Mouse (Mus musculus) kidney, embryonic 15.5 days (tissue): ENCODE measurements around the gene Tmie. TPM values are rescaled to one million over a fixed set of nuclear protein-coding genes. Genes with fewer than 3 reads are reported as not detected.

ENCODE experiments used
- ATAC-seq: fragments of 200-750 bp; cut with Nextera tagmentation; replicated peaks from 2 replicates; pipeline ENCODE4 v1.8.0; 2017; ENCODE audit warnings: moderate TSS enrichment; ENCODE audit not compliant: low FRiP score
- H3K27ac ChIP-seq: fragments of 300-500 bp; sonication (generic); 2 replicates; pipeline ENCODE4 v1.5.1; 2015; ENCODE audit warnings: mild to moderate bottlenecking, inconsistent platforms
- H3K27me3 ChIP-seq: fragments of 300-500 bp; sonication (generic); 2 replicates; pipeline ENCODE4 v1.6.1; 2015; ENCODE audit warnings: inconsistent platforms
- H3K36me3 ChIP-seq: fragments of 300-500 bp; sonication (generic); 2 replicates; pipeline ENCODE4 v1.6.1; 2015; ENCODE audit warnings: inconsistent platforms
- H3K4me1 ChIP-seq: fragments of 300-500 bp; sonication (generic); 2 replicates; pipeline ENCODE4 v1.6.1; 2015; ENCODE audit warnings: inconsistent platforms
- H3K4me2 ChIP-seq: fragments of 300-500 bp; sonication (generic); 2 replicates; pipeline ENCODE4 v1.6.1; 2015; ENCODE audit warnings: moderate library complexity, mild to moderate bottlenecking, inconsistent platforms
- H3K4me3 ChIP-seq: fragments of 300-500 bp; sonication (generic); replicated peaks from 2 replicates; pipeline ENCODE4 v1.5.1; 2015; ENCODE audit warnings: mild to moderate bottlenecking, inconsistent platforms
- H3K9ac ChIP-seq: fragments of 300-500 bp; sonication (generic); 2 replicates; pipeline ENCODE4 v1.6.1; 2015; ENCODE audit warnings: mild to moderate bottlenecking, inconsistent platforms
- H3K9me3 ChIP-seq: fragments of 300-500 bp; sonication (generic); replicated peaks from 2 replicates; pipeline ENCODE4 v1.6.1; 2016; ENCODE audit warnings: inconsistent platforms
- WGBS: fragments of 180-500 bp; shearing (Covaris S2); methylation state at CpG from one replicate; pipeline ENCODE4 v1.1.7; 2015; ENCODE audit warnings: mixed read lengths; 5-methylcytosine and 5-hydroxymethylcytosine counted together
- polyA plus RNA-seq: library from polyadenylated mRNA; unstranded; fragments of >200 nt; fragmentation: Nextera tagmentation; extraction: Ambion mirVana; gene quantifications from 2 replicates; pipeline ENCODE4 v1.2.1, GENCODE M21; 2015

Tmie gene
- polyA plus RNA-seq, 1 experiment from 2014 or later = 1.8 TPM

DNA sequence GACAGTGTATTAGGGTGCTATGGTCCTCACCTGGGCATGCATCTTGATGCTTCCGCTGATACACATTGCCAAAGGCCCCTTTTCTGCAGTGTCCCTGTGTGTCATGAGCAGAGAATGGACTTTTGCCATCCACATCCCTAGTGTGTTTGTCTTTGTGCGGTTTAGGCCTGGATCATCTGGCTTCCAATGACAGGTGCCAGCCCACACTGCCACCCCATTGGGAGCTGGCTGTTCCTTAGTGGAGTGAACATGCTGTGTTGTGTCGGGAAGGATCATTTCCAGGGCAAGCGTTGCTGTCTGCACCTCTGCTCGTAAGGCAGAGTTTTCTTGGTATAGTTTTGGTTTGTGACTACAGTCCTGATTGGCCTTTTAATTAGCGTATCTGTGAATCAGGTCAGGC, 21.3 kb upstream of the Tmie start:
- ATAC-seq = no peak
- 83% methylated on average over 6 of the region's 6 CpGs for WGBS
- Histone ChIP-seq H3K36me3 (peaks cover 3% of the 10 kb centered on the region; the same call in 1 of the 2 replicates), H3K4me2 (no peak overlapping the region), H3K4me3 (no peak overlapping the region), H3K4me1 (peaks cover 6% of the 10 kb centered on the region), H3K9ac (no peak overlapping the region), H3K27ac (no peak overlapping the region), H3K27me3 (no peaks in the 10 kb centered on the region), H3K9me3 (no peaks in the 10 kb centered on the region)

GRCm38 (mm10) chr9:110899451-110900008, 19.6 kb upstream of the Tmie start:
- H3K27me3 ChIP-seq = no peaks in the 10 kb centered on the region
- 49% methylated on average over 10 of the region's 10 CpGs for WGBS

DNA sequence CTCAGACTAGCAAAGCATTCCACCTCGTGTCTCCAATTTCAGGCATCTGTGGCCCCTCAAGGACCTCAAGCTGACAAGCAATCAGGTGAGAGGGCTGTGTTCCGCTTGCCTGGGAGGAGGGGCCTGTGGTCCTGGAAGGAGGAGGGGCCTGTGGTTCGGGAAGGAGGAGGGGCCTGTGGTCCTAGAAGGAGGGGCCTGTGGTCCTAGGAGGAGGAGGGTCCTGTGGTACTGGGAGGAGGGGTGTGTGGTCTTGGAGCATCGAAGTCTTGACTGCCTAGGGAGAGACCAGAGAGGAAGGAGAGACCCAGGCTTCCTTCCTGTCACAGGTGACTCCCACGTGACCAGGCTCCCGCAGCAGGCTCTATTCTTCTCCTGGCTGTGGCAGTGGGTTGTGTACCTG, 16.7 kb upstream of the Tmie start:
- no peaks in the 10 kb centered on the region for H3K9me3 ChIP-seq
- WGBS = 9% methylated on average over 6 of the region's 6 CpGs
- no peak overlapping the region for H3K9ac ChIP-seq
- peak overlapping the region; percentile 60; the same call in 1 of the 2 replicates for H3K27ac ChIP-seq
- peaks cover 18% of the 10 kb centered on the region for H3K4me1 ChIP-seq
- ATAC-seq = peak; percentile 70
- peaks cover 3% of the 10 kb centered on the region; the same call in 1 of the 2 replicates for H3K36me3 ChIP-seq
- H3K27me3 ChIP-seq = no peaks in the 10 kb centered on the region
- H3K4me2 ChIP-seq = peak overlapping the region; percentile 47
- H3K4me3 ChIP-seq = peak overlapping the region; percentile 11

More at GRCm38 (mm10) chr9:110899451-110900008, 19.6 kb upstream of the Tmie start:
- Histone ChIP-seq H3K27ac (no peak overlapping the region), H3K4me2 (no peak overlapping the region), H3K9ac (no peak overlapping the region), H3K4me1 (peaks cover 15% of the 10 kb centered on the region), H3K4me3 (no peak overlapping the region), H3K36me3 (peaks cover 3% of the 10 kb centered on the region; the same call in 1 of the 2 replicates), H3K9me3 (no peaks in the 10 kb centered on the region)
- no peak for ATAC-seq

DNA sequence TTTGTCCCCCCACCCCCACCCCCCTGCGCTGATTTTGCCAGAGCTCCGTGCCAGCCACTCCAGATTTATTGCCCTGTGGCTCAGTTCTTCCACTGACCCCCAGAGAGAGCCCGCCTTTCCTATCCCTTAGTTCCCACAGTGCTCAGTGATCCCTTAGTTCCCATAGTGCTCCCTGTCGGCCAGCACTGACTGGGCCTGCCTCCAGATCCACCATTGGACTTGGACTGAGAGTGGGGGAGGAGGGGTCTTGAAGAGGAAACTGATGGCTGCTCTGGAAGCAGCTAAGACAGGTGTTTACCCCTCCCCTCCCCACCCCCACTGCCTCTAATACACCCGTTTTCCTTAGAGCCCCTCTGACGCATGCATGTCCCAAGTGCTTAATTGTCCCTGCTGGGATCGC, 16.1 kb upstream of the Tmie start:
- peak; percentile 65 for ATAC-seq
- WGBS = 10% methylated on average over 7 of the region's 7 CpGs
- Histone ChIP-seq H3K27ac (peak overlapping the region; percentile 60; the same call in 1 of the 2 replicates), H3K4me2 (peak overlapping the region; percentile 47), H3K36me3 (peaks cover 3% of the 10 kb centered on the region; the same call in 1 of the 2 replicates), H3K4me1 (peaks cover 24% of the 10 kb centered on the region), H3K27me3 (no peaks in the 10 kb centered on the region), H3K9me3 (no peaks in the 10 kb centered on the region), H3K9ac (no peak overlapping the region), H3K4me3 (peak overlapping the region; percentile 11)

- ATAC-seq = no peak; the same call in none of the 2 replicates
Observed at GRCm38 (mm10) chr9:110895507-110895906, 15.6 kb upstream of the Tmie start.

GRCm38 (mm10) chr9:110893429-110893828, 13.5 kb upstream of the Tmie start:
- WGBS = 75% methylated on average over 10 of the region's 10 CpGs
- H3K4me3 ChIP-seq = no peak overlapping the region
- H3K36me3 ChIP-seq = peaks cover 3% of the 10 kb centered on the region; the same call in 1 of the 2 replicates
- H3K27me3 ChIP-seq = no peaks in the 10 kb centered on the region
- no peaks in the 10 kb centered on the region for H3K9me3 ChIP-seq
- peaks cover 40% of the 10 kb centered on the region for H3K4me1 ChIP-seq
- H3K27ac ChIP-seq = no peak overlapping the region
- H3K9ac ChIP-seq = no peak overlapping the region
- H3K4me2 ChIP-seq = no peak overlapping the region
- ATAC-seq = no peak

More at GRCm38 (mm10) chr9:110895507-110895906, 15.6 kb upstream of the Tmie start:
- peak overlapping the region; percentile 47; the same call in 1 of the 2 replicates for H3K4me2 ChIP-seq
- 34% methylated on average over 5 of the region's 5 CpGs for WGBS
- H3K36me3 ChIP-seq = peaks cover 3% of the 10 kb centered on the region; the same call in 1 of the 2 replicates
- no peak overlapping the region for H3K9ac ChIP-seq
- H3K27me3 ChIP-seq = no peaks in the 10 kb centered on the region
- H3K4me3 ChIP-seq = no peak overlapping the region
- peaks cover 29% of the 10 kb centered on the region for H3K4me1 ChIP-seq
- no peaks in the 10 kb centered on the region for H3K9me3 ChIP-seq
- no peak overlapping the region for H3K27ac ChIP-seq

- H3K27me3 ChIP-seq = no peaks in the 10 kb centered on the region
- WGBS = 86% methylated on average over 3 of the region's 3 CpGs
- no peak for ATAC-seq
- H3K9ac ChIP-seq = no peak overlapping the region
- H3K9me3 ChIP-seq = no peaks in the 10 kb centered on the region
- H3K27ac ChIP-seq = no peak overlapping the region
- no peak overlapping the region for H3K4me3 ChIP-seq
- H3K36me3 ChIP-seq = no peaks in the 10 kb centered on the region
- H3K4me2 ChIP-seq = no peak overlapping the region
- peaks cover 43% of the 10 kb centered on the region for H3K4me1 ChIP-seq
Observed at GRCm38 (mm10) chr9:110892552-110892951, 12.6 kb upstream of the Tmie start.

- 0 out of 2 replicates have a peak overlapping the region, but pooled peaks have one; percentile 27 for H3K27ac ChIP-seq
Observed at GRCm38 (mm10) chr9:110891077-110891828, 11.3 kb upstream of the Tmie start.

DNA sequence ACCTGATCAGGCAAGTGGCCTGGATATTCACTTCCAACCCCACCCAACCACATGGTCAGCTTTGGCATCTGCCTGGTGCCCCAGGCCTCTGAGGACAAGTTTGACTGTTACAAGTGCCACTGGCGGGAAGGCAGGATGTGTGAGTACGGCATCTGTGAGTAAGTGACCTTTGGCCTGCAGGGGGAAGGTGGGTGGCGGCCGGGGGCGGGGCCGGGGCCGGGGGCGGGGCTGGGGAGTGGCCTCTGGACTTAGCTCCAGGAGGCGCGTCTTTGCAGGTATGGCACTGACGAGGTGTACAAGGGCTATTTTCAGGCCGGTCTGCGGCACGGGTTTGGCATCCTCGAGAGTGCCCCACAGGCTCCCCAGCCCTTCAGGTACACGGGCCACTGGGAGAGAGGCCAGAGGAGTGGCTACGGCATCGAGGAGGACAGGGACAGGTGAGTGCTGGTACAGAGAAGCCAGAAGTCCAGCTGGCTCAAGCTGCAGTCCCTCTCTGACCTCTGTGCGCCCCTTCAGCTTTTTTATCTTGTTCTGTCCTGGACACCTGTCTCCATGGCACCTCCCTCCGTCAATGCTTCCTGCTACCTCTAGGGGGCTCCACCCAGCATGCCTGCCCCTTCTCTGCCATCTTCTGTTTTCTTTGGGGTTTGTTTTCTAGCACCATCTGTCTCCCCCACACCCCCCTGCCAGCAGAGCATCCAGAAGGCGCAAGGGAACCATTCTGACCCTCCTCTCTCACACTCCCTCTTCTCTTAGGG, 10.3 kb upstream of the Tmie start:
- WGBS = 16% methylated on average over 21 of the region's 21 CpGs
- Histone ChIP-seq H3K27me3 (no peaks in the 10 kb centered on the region), H3K4me3 (no peak overlapping the region), H3K27ac (no peak overlapping the region), H3K4me1 (peaks cover 32% of the 10 kb centered on the region), H3K9me3 (no peaks in the 10 kb centered on the region), H3K9ac (no peak overlapping the region), H3K36me3 (no peaks in the 10 kb centered on the region), H3K4me2 (0 out of 2 replicates have a peak overlapping the region, but pooled peaks have one; percentile 21)
- ATAC-seq = no peak

More at GRCm38 (mm10) chr9:110891077-110891828, 11.3 kb upstream of the Tmie start:
- H3K4me3 ChIP-seq = no peak overlapping the region
- no peaks in the 10 kb centered on the region for H3K9me3 ChIP-seq
- no peaks in the 10 kb centered on the region for H3K27me3 ChIP-seq
- H3K36me3 ChIP-seq = no peaks in the 10 kb centered on the region
- no peak overlapping the region for H3K4me2 ChIP-seq
- H3K9ac ChIP-seq = no peak overlapping the region
- WGBS = 67% methylated on average over 12 of the region's 12 CpGs
- ATAC-seq = no peak
- peaks cover 42% of the 10 kb centered on the region for H3K4me1 ChIP-seq

DNA sequence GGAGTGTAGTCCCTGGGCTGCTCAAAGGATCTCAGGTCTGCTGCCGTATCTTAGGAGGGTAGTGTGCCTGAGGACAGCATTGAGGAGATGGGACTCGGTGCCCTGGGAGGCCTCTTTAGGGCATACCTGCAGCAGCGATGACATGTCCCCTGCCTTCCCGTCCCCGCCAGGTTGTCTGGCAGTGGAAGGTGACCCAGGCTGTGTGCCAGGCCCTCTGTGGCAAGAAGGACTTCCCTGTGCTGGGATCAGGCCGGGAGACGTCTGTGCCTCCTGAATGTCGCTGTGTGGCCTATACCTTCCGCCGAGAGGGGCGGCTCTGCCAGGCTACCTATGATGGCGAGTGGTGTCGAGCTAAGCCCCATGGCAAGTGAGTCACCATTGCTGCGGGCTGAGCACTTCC, 9.0 kb upstream of the Tmie start:
- ATAC-seq = no peak
- H3K9ac ChIP-seq = no peak overlapping the region
- WGBS = 90% methylated on average over 14 of the region's 14 CpGs

DNA sequence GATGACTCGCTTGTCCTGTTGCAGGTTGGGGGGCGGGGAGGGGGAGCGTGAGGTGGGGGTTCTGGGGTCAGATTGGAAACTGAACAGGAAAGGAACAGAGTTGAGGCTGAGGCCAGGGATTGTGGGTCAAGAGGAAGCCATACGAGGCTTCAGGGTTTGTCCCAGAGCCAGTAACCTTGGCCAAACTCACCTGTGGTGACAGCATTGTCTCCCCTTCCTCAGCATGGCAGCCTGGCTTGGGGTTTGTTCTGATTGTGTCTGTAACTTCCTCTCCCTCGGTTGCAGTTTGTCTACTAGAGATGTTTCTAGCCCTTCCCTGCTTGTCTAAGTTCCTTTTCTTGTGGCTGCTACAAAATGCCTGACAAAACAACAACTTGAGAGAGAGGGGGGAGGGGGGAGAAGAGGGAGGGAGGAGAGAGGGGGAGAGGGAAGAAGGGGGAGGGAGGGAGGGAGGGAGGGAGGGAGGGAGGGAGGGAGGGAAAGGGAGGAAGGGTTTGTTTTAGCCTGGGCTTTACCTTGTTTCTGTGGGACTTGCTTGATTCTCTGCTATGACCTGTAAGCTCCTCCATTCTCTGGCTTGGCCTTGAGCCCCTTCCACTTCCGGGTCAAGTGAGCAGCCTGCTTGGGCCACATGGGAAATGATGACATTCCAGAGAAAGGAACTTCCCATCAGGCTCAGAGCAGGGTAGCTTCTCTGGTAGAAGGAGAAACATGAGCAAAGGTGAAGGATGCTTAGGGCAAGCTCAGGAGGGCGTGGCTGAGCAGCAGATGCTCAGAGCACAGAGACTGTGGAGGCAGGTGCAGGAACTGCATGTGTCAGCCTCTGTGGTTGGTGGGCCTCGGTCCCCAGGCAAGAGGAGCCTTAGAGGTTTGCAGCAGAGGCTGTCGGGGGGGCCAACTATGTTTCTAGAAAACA, 7.7 kb upstream of the Tmie start:
- ATAC-seq = no peak
- Histone ChIP-seq H3K9me3 (no peaks in the 10 kb centered on the region), H3K9ac (no peak overlapping the region), H3K4me1 (peaks cover 32% of the 10 kb centered on the region), H3K36me3 (no peaks in the 10 kb centered on the region), H3K4me2 (no peak overlapping the region), H3K27ac (no peak overlapping the region), H3K27me3 (no peaks in the 10 kb centered on the region), H3K4me3 (no peak overlapping the region)
- WGBS = 66% methylated on average over 9 of the region's 9 CpGs

More for the DNA sequence above, 9.0 kb upstream of the Tmie start:
- Histone ChIP-seq H3K36me3 (no peaks in the 10 kb centered on the region), H3K27me3 (no peaks in the 10 kb centered on the region), H3K27ac (no peak overlapping the region), H3K9me3 (no peaks in the 10 kb centered on the region), H3K4me1 (peaks cover 32% of the 10 kb centered on the region), H3K4me2 (no peak overlapping the region), H3K4me3 (no peak overlapping the region)
